Mouse (Mus musculus) urinary bladder, postnatal 36 days (tissue): ENCODE data around the gene B3galt2.

ENCODE experiments used
- DNase-seq, 2 experiments: peaks; one replicate each; pipeline ENCODE4 v3.0.0; 2022; ENCODE audit warnings: low spot score in 2 of 2, mixed read lengths in 1 of 2

Gene B3galt2

DNA sequence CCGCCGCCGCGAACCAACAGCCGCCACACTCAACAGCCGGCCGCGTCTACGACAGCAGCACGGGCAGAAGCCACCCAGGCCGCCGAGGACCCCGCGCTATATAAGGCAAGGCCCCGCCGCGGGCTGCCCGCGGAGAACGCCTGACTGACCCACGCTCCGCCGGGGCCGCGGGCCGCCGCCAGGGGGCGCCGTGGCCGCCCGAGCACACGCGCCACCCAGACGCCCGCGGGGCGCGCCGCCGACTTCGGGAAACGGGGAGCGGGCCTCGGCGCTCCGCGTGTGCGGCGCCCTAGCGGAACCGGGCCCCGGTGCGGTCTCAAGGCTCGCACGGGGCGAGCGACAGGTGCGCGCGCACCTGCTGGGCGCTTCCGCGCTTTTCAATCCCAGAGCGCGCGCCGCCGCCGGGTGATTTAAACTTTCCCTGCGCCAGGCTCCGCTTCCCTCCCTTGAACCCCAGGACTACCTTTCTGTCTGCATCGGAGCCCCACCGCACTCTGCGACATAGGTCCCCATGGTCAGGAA lies 62.3 kb downstream of the B3galt2 start, which contains the start of gene Cdc73:
Cdc73 (minus strand) TSS at position 153 of the 522 bp plus-strand sequence.
- peak; percentile 86 to 90 for DNase-seq
